Mouse (Mus musculus) layer of hippocampus, adult 18-20 months (tissue): ENCODE results near the gene Sema4d. TPM values are rescaled to one million over a fixed set of nuclear protein-coding genes. Genes with fewer than 3 reads are reported as not detected.

ENCODE experiments used
- DNase-seq, 2 experiments: peaks; one replicate each; pipeline ENCODE4 v3.0.0; 2022; ENCODE audit warnings: low spot score in 2 of 2
- total RNA-seq, 2 experiments: library from RNA; stranded (reverse); gene quantifications; 2 replicates each; pipeline ENCODE4 v1.2.3; 2021

Sema4d gene
- total RNA-seq, 2 experiments from 2014 or later = 78.8 to 79.1 TPM

DNA sequence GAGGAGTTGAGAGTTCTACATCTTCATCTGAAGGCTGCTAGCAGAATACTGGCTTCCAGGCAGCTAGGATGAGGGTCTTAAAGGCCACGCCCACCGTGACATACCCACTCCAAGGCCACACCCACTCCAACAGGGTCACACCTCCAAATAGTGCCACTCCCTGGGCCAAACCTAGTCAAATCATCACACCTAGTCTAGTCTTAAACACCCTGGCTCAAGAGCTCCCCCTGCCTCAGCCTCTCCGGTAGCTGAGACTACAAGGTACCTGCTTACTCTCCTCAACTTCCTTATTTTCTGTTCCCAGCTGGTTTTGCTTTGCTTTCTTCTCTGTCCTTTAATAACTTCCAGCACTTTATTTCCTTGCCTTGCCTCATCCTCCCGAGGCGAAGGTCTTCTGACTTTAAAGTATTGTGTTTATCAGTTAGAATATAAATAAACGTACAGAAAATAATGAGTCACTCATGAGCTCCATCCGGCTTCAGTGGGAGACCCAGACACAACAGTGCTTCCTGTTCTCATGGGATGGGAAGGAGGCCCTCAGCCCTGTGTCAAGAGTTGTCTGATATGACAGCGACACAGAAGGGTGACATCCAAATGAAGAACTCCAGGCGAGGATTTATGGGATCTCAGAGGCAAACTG is 22.4 kb upstream of the Sema4d start:
- no peak for DNase-seq

DNA sequence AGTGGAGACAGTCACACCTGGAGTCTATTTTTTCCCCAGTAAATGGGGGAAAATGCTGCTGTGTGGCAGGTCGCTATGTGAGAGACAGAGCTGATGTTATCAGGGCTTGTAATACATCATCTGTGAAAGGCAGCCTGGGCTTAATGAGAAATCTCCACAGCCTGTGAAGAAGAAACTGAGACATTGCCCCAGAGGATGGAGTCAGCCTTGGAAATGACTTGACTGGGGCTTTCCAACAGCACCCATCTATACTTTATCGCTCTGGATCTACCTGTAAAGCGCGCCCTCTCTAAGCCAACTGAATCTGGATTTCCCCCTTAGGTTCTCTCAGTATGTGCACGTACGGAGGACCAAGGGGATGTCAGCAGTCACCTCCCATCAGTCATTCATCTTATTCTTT is 21.1 kb upstream of the Sema4d start:
- no peak for DNase-seq

DNA sequence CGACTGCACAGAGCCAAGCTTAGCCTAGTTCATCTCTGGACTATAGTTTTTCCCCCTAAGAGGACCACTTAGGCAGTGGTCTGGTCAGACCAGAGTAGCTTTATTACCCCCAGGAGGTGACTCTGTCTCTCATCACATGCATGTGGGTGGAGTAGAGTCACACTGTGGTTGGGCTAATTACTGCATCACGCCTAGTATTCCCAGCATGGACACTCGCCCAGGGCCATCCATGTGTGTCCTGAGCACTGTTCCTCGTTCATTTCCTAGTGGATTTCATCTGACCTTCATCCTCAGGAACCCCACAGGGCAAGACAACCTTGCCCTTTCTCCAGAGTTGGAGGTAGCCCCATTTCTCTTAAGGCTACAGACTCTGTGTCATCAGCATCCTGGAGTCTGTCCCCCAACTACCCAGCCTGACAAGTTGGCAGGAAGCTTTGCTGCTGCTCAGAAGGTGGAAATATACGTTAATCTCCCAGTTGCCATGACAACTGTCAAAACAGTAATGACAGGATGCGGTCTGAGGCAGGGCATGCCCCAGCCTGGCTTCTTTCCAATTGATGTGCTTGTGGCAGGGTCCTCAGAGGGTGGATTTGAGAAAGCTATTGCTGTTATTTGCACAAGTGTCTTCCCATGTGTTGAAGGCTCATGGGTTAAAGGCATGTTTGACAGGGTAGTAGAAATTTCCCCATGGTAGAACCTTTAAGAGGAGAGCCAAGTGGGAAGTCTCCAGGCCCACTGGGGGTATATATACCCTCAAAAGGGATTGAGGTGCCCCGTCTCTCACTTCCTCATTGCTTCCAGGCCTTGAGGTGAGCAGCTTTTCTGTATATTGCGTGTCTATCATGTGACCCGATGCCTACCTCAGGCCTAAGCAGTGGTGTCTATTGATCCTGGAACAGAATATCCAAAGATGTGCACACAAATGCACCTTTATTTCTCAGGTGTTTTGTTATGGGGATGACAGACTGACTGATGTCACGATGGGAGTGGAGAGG is 20.4 kb upstream of the Sema4d start:
- DNase-seq = no peak

DNA sequence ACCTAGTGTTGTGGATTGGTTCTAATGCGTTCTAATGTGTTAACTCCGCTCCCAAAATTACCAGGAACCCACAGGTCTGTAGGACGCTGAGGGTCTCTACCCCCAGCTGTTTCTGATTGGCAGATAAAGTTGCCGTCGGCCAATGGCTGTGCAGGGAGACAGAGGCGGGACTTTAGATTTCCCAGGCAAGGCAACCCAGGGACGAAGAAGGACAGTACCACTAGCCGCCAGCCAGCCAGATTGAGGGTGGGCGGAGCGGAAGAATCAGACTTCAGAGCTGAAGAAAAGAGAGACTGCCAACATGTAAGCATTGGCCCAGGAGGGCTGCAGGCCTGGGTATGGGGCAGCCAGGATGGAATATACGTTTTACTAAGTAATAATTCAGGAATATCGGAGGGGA is 14.6 kb upstream of the Sema4d start:
- DNase-seq = no peak

DNA sequence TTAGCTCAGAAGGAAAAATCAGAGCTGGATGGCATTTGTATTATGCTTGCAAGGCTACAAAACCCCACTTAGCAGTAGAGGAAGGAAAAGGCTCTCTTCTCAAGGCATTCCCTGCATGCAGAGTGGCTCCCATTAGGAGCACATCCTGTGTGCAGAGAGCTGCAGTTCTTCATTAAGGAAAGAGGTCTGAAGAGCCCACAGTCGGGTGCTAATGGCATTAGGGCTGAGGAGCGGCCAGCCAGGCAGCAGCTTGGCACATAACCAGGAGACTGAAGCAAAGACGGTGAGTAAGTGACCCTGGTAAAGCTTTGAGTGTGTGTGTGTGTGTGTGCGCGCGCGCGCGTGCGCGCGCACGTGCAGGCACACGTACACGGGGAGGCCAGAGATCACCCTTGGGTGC is 12.7 kb upstream of the Sema4d start:
- peak in 1 of 2 experiments; percentile 38 for DNase-seq

DNA sequence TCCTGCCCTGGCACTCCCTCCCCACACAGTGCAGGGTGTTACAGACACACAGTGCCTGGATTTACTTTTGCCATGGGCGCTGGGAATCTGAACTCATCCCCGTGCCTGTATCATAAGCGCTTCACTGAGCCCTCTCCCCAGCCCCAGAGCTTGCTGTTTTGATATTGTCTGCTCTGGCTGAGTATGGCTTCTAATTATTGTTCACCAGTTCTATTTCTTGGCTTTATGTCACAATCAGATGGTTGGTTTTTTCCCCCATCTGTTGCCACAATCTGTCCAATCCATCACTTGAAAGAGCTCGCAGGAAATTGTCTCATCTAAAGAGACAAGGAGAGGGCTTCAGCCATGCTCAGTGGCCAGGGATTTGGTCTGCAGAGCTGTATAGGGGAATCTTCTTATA is 12.1 kb upstream of the Sema4d start:
- DNase-seq = peak; percentile 66 to 91

DNA sequence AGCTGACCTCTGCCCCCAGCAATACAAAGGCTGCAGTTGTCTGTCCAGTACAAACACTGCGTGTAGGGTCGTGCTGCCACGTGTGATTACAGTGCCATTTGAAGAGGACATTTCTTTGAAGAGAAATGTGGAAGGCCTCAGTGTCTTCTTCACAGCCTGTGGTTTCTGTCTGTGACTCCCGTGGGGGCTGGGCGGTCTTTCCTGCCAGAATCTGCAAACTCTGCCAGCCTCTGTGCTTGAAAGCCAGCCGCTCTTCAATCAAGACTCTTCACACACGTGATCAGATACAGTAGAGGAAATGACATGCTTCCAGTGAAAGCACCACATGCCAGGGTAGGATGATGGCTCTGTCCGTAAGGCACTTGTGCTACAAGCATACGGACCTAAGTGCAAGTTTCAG is 7.4 kb upstream of the Sema4d start:
- peak in 1 of 2 experiments; percentile 59 for DNase-seq

DNA sequence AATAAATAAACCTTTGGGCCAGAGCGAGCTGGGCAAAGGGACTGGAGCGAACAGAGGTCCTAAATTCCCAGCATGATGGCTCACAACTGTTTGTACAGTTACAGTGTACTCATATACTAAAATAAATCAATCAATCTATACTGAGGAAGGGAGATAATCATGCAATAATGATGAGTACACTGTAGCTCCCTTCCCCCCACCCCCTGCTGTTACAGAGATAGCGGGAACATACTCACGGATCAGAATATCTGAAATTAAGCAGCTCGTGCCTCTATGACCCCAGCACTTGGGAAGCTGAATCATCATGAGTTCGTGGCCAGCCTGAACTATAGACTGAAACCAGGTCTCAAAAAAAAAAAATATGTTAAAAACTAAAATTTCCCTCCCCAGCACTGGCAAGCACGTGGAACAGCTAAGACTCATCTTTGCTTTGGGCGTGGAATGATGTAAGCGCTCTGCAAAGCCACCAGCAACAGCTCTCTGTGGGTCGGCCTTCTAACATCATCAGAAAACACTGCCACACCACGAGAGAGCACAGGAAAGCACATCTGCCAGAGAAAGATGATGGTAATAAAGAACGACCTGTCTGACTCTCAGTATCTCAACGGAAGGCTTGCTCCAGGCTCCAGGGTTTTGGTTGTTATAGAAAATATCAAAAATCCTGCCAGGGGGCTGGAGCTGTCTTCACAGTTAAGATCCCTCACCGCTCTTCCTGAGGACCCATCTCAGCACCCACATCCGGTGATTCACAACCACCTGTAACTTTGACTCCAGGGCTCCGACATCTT is 6.4 kb upstream of the Sema4d start:
- DNase-seq = no peak

DNA sequence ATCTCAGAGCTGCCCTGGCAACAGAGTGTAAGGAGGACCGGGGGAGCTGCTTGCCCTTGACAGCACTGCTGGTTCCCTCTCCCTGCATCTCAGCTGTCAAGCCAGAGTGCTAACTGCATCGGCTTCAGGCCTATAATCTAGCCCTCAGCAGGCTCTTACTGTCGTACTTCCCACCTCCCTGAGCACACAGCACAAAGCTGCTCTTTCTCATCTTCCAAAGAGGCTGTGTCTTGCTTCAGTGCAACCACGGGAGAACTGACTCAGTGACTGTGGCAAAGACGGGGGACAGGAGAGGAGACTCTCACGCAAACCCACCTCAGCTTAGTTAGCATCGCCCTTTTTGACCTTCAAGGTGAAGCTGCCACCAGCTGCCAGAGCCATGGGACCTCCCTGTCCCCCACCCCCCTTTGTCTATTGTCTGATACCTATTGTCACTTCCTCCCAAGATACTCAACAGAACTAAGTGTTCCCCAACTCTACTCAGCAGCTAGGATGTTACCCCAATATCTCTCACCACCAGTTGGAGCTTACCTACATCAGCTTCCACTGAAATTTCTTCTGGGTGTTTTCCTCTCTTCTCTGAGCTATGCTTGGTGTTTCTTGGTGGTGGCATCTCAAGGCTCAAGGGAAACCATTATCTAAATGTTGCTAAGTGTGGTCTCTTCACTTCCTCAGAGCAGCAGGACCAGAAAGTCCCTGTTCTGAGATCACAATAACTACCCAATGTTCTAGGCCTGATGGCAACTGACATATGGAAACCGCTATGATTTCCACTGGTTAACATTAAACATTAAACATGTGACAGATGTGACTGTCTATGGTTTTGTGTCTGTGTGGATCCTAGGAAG is 4.6 kb upstream of the Sema4d start:
- no peak for DNase-seq

DNA sequence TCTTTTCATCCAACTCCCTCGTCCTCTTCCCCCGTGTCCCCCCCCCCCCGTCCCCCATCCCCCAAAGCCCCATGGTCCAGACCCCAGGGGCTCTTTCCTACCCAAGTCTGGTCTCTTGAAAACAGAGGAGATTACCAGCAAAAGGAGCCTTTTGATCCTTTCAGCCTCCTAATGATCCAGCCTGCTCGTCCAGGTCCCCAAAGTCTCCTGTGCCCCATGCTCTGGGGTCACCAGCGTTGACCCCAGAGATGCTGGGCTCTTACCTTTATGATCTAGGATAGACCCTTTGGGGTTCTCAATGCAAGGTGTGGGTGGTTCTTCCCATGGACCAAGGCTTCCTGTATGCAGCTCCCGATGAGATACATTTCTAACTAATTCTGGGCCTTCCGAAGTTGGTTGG is 401 bp upstream of the Sema4d start:
- DNase-seq = no peak

DNA sequence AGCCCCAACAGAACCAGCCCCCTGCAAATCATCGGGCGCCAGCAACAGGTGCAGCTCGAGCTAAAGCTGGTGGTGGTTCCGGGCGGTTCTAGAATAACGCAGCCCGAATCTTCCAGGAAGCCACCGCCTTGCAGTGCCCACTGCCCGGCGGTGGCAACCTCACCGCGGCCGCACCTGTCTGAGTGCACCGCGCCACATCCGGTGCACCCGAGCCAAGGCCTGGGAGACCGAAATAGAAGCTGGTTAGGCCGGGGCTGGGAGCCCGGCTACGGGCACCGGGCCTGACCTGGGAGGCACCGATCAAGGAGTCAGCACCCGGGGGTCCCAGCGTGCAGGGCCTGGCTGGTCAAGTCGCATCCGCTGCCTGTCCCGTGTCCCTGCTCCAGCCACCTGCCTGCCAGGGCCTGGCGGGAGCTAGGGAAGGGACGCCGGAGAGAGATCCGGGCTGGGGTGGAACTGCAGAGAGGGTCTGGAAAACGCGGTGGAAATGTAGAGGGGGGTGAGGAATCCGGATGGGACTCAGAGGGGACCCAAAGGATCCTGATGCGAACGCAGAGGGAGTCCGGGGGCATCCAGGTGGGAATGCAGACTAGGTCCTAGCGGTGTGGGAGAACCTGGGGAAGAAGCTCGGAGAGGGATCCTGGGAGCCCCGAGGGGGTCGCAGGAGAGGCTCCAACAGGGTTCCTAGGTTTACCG is 670 bp downstream of the Sema4d start:
- DNase-seq = no peak

DNA sequence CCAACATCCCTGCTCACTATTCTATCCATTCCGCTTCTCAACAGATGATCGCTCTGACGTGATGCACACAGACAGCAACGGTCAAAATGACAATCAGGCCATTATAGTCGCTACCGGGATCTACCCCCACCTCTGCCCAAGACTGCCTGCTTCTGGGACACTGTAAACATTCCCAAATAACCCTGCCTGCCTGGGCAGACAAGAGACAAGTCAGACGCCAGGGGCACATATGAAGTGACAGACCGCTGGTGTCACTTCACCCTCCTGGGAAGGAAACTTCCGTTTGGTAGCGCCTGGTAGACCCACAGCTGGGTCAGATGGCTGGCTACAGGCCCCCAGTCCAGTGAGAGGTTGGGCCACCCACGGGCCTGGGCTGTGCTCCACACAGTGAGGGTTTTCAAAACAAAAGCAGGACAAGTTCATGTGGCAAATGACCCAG is 1.4 kb downstream of the Sema4d start:
- no peak for DNase-seq

DNA sequence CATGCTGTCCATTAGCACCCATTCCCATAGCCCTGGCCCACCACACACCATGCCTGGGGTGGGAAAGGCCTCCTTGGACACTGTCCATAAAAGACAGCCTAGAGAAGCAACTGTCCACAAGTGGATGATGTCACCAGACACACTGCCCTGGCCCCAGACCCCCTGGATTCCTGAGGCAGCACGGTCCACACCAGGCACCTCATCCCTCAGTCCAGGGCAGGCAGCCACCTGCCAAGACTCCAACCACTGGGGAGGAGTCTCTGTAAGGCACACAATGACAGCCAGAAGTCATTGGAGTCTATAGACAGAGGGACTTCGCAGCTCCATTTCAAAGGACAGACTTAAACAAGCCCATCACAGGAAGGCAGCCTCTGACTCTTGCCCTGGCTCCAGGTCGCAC is 1.9 kb downstream of the Sema4d start:
- no peak for DNase-seq

DNA sequence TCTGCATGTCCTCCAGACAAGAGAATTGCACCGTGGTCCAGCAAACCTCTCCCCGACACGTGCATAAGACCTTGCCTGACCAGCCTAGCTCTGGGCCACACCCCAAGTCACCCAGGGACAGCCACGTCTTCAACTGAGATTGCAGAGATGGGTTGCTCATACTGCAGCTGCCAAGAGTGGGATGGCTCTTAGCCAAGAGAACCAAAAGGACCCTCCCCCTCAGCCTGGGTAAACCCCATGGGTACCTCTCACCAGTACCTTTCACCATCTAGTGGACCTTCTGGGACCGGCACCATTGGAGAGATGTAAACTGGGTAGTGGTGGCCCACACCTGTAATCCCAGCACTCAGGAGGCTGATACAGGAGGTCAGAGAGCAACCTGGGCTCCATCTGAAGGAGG is 2.8 kb downstream of the Sema4d start:
- no peak for DNase-seq

DNA sequence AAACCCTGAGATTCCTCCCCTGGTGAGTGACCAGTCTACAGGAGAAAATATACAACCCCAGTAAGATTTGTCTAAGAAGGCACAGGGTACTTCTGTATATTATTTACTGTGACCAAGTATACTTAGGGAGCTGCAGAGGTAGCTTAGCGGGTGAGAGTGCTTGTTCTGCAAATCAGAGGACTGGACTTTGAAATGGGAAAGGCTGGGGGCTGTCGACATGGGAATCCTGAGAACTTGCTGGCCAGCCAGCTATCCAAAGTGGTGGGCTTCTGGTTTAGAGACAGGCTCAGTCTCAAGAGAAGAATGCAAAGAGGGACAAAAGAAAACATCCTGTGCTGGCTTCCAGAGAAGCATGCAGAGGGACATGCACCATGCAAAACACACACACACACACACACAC is 5.7 kb downstream of the Sema4d start:
- no peak for DNase-seq

DNA sequence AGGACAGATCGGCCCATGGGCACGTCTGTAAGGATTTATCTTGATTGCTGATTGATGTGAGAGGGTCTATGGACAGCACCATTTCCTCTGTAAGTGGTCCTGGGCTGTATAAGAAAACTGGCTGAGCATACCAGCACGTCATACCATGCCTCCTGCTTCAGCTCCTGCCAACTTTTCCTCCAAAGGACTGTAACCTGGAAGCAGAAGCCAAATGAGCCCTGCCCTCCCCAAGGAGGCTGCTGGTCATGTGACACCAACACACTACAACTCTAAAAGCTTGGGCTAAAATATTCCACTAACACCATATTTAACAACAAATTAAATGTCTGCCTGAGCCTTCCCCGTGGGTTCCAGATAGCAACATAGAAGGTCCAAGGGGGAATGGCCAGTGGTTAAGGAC is 6.9 kb downstream of the Sema4d start:
- no peak for DNase-seq

DNA sequence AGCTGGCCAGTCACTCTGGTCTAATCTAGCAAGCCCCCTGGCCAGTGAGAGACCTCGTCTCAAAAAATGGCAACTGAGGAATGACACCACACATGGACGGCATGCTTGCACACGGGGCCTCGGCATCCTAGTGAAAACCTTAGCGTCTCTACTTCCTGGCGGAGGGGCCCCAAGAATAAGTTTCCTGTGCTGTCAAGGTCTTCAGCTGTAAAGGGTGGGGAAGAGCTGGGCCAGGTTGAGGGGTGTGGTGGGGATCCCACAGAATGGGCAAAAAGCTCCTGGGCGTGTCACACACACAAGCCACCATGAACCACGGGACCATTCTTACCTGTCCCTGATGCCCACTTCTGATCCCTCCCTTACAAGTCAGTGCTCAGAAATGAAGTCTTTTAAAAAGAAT is 9.1 kb downstream of the Sema4d start:
- DNase-seq = no peak

DNA sequence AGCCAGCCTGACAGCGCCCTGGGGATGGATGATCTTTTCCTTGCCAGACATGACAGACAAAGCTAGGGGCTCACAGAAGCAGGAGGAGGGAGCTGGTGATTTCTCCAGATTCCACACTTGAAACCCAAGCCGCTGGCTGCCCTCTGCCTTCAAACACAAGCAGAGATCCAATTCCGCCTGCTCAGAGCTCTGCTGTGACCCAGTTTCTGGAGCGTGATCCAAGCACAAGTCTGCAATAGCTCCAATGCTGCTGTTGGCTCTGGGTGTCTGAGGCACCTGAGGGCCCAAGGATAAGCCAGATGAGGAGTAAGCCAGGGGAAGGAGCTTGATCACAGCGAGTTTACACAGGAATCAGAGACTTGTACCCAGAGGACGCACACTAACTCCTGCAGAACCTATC is 9.7 kb downstream of the Sema4d start:
- no peak for DNase-seq

DNA sequence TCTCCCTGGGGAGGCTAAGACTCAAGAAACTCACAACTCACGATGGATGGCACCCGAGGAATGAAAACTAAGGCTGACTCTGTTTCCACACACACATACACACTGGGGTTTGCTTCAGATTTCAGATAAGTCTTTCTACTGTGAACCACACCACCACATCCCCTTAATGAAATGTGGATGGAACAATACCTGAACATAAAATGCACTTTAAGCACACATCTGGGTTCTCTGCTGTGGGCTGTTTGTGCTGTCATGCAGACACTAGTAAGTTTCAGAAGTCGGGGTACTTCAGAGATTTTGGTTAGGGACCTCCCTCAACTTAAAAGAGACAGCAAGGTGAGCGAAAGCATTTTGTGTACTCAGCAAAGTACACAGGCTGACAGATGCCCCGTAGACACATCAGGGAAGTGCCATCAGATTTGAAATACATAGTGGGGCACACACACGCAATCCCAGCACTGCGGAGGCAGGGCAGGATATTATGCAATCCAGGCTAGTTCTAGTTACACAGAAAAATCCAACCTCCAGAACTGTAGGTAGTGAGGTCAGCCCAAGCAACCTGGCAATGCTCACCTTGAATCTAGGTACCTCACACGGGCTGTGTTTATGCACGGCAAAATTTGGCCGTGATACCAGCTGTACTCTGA is 12.9 kb downstream of the Sema4d start:
- no peak for DNase-seq
